Mouse (Mus musculus): ENCODE data around the gene Runx1. TPM values are rescaled to one million over a fixed set of nuclear protein-coding genes. Genes with fewer than 3 reads are reported as not detected.

Gene Runx1
- total RNA-seq, 2 experiments from 2014 or later: 121 to 155 TPM

- ATAC-seq (replicated peaks; ENCODE audit: low FRiP score, poor library complexity, severe bottlenecking): no peak
Observed at GRCm38 (mm10) chr16:92686978-92687377, 139.0 kb downstream of the Runx1 start.

- no peak for ATAC-seq (replicated peaks; ENCODE audit: low FRiP score, poor library complexity, severe bottlenecking)
Observed at GRCm38 (mm10) chr16:92685766-92686315, 140.1 kb downstream of the Runx1 start.

GRCm38 (mm10) chr16:92684423-92685211 is 141.3 kb downstream of the Runx1 start:
- ATAC-seq (replicated peaks; ENCODE audit: low FRiP score, poor library complexity, severe bottlenecking): no peak

DNA sequence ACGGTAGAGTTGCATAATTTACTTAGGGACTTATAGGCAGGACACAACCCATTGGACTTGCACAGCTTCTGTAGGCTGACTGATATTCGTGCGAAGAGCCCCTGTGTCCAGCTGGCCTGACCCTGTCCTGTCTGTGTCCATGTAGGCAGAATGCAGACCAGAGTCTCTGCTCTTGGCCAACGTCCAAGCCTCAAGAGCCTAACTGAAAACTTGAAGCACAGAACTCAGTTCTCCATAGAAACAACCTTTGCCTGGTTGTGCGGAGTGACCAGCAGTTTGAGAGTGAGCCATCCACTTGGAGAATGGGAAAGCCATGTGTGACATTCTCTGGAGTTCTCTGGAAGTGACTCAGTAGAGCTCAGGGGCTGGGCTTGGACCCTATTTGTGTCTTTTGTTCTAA is 149.3 kb downstream of the Runx1 start:
- ATAC-seq (replicated peaks; ENCODE audit: low FRiP score, poor library complexity, severe bottlenecking): no peak

DNA sequence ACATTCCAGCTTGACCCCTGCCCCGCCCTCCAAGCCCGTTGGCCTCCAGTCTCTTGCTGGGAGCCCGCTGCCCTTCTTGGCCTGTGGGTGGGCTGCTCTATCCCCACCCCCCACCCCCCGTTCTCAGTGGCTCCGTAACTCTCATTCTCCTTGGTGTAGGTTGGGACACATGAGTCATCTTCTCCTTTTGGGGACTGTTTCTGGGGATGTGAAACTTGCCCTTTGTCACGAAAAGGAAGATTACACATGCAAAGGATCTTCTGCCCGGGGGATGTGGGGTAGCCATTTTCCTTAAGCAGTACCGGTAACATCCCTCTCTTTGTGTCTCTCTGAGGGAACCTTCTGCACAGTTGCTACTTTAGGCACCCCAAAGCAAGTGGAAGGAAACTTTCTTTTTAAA is 150.3 kb downstream of the Runx1 start:
- ATAC-seq (replicated peaks; ENCODE audit: low FRiP score, poor library complexity, severe bottlenecking): no peak

GRCm38 (mm10) chr16:92674916-92675450 is 151.0 kb downstream of the Runx1 start:
- ATAC-seq (replicated peaks; ENCODE audit: low FRiP score, poor library complexity, severe bottlenecking): no peak

DNA sequence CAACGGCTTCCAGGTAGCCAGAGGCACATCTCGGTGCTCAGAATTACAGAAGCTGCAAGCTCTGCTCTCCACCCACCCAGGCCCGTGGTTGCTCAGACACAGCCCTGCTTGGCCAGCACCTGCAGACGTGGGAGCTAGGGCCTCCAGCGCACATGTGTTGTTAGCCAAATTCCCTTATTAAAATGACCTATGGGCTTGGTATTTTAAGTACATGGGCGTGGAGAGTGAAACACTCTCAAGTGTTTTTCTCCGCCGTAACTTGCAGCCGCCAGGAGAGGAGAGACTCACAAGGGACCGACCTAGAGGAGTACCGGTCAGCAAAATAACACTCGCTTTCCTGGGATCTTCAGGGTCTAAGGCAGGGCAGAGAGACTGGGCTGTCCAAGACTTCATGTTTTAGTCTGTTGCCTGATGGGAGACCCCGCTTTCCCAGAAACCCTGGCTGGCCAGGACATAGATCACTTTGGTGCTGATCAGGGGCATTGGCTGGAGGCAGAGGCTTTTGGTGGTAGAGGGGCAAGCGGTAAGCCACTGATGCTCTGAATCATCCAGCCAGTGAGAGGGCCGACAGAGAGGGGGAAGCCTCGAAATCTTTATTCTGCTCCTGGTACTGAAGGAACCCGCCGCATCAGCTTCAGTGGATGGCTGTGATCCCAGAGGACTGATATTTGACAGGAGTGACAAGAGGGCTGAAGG is 151.7 kb downstream of the Runx1 start:
- no peak for ATAC-seq (replicated peaks; ENCODE audit: low FRiP score, poor library complexity, severe bottlenecking)

DNA sequence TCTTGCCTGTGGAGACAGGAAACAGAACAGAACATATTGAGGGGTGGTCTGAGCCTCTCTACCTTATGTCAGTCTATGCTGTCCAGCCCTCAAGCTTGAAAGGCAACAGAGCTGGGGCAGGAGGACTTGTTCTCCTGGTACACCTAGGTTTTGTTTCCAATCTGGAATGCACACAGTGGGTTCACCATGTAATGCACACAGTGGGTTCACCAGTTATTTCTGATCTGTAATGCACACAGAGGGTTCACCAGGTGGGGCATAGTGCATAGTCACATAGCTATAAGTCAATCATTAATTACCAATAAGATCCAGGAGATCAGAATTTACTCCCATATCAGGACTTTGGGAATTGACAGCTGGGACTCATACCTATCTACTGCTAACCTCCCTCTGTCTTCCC is 157.1 kb downstream of the Runx1 start:
- no peak for ATAC-seq (replicated peaks; ENCODE audit: low FRiP score, poor library complexity, severe bottlenecking)

- ATAC-seq (replicated peaks; ENCODE audit: low FRiP score, poor library complexity, severe bottlenecking): no peak
Observed at GRCm38 (mm10) chr16:92661757-92662156, 164.2 kb downstream of the Runx1 start.

GRCm38 (mm10) chr16:92656750-92657149 is 169.2 kb downstream of the Runx1 start:
- ATAC-seq (replicated peaks; ENCODE audit: low FRiP score, poor library complexity, severe bottlenecking): no peak

DNA sequence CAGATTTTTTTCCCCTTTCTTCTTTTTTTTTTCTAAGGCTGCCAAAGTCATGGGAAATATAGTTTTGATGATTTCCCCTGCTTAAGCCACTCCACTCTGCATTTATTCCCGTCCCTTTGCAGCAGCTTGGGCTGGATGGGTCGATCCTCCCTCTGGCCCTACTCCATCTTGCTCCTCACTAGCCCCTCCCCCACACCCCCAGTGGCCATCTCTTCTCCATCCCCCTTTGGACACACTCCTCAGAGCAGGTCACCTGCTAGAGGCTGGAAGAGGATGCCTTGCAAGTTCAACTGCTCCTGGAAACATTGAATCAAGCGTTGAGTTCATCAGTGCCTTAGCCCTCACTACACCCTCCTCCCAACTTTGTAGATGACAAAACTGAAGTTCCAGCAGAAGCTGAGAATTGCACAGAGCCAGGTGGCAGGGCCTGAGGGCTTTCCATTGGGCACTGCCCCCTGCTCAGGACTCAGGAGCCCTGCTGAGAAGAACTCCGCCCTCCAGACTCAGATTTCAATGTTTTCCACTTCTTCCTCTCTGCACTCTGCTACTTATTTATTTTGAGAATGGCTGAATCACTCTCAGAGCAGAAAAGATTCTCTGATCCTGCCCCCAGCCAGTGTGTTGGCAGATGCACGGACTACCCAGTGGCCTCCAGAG is 171.5 kb downstream of the Runx1 start:
- ATAC-seq (replicated peaks; ENCODE audit: low FRiP score, poor library complexity, severe bottlenecking): no peak

GRCm38 (mm10) chr16:92653816-92654215 is 172.1 kb downstream of the Runx1 start:
- ATAC-seq (replicated peaks; ENCODE audit: low FRiP score, poor library complexity, severe bottlenecking): no peak

DNA sequence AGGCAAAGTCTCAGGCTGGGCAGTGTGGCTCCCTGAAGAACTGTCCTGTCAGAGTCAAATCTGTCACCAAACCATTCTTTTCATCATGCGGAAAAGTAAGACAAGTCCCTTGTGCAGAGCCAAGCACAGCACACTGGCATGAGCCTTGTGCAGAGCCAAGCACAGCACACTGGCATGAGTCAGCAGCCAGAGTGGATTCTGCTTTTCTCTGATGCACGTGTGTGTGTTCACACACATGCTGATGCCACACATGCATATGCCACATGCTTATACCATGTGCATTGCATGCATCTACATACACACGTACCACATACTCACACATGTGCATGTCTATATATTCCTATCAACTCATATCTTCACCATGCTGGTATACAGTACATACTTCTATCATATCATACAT is 174.7 kb downstream of the Runx1 start:
- no peak for ATAC-seq (replicated peaks; ENCODE audit: low FRiP score, poor library complexity, severe bottlenecking)

- no peak for ATAC-seq (replicated peaks; ENCODE audit: low FRiP score, poor library complexity, severe bottlenecking)
Observed at GRCm38 (mm10) chr16:92646153-92646552, 179.8 kb downstream of the Runx1 start.

GRCm38 (mm10) chr16:92645423-92646115 is 180.4 kb downstream of the Runx1 start:
- no peak for ATAC-seq (replicated peaks; ENCODE audit: low FRiP score, poor library complexity, severe bottlenecking)

- no peak for ATAC-seq (replicated peaks; ENCODE audit: low FRiP score, poor library complexity, severe bottlenecking)
Observed at GRCm38 (mm10) chr16:92644718-92645422, 181.1 kb downstream of the Runx1 start.

- ATAC-seq (replicated peaks; ENCODE audit: low FRiP score, poor library complexity, severe bottlenecking): no peak
Observed at GRCm38 (mm10) chr16:92644315-92644714, 181.6 kb downstream of the Runx1 start.

GRCm38 (mm10) chr16:92642283-92642682 is 183.7 kb downstream of the Runx1 start:
- ATAC-seq (replicated peaks; ENCODE audit: low FRiP score, poor library complexity, severe bottlenecking): no peak

DNA sequence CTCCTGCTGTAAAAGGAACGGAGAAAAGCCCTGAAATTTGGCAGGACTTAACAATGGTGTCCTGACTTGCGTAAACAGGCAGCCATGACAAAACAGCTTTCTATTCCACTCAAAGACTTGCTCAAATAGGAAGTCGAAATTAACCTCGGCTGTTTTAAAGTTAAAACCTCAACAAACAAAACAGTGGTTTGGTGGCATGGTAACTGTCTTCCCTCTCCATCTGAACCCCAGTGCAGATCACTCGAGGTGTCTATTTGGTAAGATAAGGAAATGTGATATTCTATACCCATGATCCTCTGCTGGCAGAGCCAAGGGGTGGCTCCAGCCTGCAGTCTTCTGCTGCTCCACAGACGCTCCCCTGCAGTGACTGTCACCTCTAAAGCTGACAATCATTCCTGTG is 184.9 kb downstream of the Runx1 start:
- ATAC-seq (replicated peaks; ENCODE audit: low FRiP score, poor library complexity, severe bottlenecking): no peak
